Mouse (Mus musculus): Measurements from ENCODE around the gene Scrn1.

Scrn1 gene

DNA sequence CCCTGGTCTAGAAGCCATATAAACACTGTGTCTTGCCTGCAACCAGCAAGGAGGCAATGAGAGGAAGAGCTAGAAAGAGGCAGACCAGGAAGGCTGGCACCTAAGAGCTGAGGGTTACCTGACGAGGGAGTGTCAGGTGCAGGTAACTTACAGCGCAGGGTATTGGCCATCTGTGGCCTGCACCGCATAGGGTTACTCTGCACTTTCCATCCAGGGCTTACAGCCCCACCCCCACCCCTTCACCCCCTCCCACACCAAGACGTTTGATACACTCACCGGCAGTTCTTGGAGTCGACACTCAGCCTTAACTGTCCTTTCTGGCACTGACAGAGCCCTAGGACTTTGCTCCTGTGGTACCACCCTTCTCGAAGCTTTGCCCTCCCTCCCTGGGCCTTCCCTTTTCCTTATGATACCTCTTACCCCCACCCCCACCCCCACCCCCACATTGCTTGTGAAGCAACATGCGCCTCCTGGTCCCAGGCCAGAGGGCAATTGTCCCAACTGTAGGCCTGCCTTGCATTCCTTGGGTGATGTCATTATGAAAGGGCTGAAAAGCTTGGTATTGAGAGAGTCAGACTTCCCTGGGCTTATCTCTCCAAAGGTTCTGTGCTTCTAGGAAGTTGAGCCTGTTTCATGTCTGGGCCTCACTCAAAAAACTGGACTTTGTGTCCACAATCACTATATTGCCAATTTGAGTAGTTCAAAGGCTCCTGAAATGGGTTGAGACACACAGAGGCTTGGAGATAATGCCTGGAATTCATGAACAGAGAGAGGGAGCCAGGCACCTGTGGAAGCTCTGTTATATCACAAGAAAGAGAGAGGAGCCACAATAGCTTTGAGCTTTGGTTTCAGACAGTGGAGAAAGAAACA is 93.2 kb downstream of the Scrn1 start:
- no peak for DNase-seq (ENCODE audit: low spot score)

DNA sequence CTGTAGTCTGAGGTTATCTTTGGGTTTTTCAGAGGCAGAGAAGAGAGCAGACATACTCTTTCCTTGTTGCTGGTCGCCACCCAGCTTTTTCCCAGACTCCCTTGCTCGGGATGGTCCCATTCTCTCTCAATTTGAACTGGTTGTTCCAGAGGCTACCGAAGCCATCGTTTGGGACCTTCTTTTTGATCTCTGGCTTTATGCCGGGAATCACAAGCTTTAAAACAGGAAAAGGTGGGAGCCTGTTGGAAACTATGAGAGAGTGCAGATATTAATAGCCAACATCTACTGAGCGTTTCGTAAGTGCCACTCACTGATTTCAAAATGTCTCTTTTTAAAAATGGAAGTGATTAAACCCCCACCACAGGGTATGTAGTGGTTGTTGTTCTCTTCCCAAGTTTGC is 94.4 kb downstream of the Scrn1 start:
- no peak for DNase-seq (ENCODE audit: low spot score)

DNA sequence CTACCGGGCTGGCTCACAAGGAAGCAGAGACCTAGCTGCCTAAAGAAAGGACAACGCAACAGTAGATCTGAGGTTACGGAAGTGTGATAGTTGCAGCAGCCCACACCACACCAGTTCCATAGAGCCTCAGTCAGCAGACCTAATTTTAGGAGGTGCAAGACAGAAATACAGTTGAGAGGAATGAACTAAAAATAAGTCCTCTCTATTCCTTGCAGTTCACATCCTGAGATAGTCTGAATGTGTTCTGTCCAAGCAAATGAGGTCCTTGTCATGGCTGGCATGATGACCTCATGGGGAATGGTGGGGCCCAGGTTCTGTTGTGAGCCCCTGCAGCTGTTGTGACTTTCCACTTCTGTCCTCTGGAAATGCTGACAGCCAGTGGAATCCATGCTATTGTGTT is 98.9 kb downstream of the Scrn1 start:
- DNase-seq (ENCODE audit: low spot score), result no peak

DNA sequence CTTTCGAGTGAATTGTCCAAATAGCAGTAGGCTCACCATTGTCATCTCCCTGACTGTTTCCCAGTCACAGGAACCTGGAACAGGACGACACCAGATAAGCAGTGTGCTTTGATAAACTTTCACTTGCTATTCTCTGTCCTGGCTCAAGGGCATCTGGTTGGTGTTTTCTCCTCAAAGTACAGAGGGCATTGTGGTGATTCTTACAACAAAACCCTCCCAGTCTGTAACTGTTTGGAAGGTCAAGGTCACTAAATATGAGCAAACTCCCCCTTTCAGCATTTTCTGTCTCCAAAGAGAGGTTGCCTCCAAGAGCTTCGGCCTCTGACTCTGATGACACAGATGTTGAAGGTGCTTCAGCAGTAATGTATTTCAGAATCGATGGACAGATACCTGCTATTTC is 101.4 kb downstream of the Scrn1 start:
- DNase-seq (ENCODE audit: low spot score), result no peak

DNA sequence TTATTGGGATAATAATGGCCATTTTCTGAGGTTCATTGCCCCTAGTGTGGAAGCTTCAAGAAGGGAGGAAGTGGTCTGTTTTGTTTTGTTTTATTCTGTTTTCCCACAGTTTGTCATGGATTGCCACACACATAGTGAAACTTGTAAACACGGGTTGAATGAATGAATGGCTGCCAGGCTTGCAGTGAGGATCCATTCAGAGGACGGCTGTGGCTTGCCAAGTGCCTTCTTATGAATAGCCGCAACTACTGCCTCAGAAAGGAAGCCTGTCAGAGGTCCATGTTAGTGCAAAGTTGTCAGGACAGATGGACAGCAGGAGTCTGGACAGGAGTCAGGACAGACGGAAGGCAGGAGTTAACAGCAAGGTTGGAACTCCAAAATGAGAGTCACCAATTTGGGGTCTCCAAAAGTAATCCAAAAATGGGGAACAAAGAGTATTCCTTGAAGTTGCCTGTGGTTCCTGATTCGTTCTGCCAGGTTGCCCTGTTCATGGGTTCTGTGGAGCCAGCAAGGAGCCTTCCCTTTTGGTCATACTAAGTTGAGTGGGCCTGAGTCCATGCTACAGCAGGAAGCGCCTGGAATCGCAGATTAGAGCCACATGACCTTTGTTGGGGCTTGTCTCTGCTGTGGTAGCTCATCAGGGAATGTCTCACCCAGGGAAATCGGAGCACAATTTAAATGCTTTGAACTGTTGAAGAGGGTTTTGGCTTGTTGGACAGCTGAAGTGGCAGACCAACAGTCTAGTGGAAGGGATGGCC is 102.4 kb downstream of the Scrn1 start:
- DNase-seq (ENCODE audit: low spot score), result no peak

DNA sequence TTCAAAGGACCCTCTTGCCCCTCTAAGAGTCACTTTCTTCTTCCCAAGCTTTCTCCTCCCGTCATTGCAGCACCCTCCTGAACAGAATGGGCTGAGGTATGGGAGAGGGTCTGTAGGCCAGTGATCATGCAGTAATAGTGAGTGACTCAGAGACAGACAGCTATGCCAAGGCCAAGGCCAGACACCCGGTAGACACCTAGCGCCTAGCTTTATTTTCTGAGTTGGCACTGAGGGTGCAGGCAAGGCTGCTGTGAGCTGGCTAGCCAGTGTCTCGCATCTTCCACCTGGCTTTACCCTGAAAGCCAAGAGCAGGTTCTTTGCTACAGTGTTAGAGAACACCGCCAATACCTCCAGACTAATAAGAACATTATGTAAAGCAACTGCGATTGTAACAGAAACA is 103.5 kb downstream of the Scrn1 start:
- no peak for DNase-seq (ENCODE audit: low spot score)

DNA sequence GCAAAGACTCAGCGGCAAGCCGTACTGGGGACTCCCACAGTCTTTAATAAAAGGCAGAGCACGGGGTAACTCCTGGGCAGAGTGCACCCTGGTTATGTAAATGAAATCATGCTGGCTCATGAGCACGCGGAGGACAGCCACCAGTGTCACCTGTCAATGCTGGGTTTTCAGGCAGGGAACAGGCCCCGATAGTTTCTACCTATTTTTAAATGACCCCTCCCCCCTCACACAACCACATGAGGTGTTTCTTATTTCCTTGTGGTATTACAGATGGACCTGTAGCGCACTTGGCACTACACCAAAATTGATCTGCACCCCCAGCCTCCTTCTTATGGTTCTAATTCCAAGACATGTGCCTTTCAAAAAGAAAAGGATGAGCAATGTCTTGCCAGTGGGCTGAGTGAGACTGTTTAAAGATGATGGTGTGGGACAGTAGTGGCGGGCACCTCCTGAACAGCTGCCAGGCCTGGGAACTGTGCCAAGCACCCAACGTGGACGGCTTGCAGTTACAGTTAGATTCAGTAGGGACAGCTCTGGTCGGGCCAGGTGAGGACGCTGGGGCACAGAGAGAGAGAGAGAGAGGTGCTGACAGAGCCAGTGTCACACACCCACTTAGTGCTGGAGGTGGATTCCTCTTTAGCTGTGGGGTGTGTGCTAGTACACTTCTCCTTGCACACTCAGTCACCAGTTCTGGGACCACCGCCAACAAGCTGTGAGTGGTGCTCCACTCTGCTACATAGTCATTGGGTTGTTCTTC is 105.2 kb downstream of the Scrn1 start:
- no peak for DNase-seq (ENCODE audit: low spot score)

DNA sequence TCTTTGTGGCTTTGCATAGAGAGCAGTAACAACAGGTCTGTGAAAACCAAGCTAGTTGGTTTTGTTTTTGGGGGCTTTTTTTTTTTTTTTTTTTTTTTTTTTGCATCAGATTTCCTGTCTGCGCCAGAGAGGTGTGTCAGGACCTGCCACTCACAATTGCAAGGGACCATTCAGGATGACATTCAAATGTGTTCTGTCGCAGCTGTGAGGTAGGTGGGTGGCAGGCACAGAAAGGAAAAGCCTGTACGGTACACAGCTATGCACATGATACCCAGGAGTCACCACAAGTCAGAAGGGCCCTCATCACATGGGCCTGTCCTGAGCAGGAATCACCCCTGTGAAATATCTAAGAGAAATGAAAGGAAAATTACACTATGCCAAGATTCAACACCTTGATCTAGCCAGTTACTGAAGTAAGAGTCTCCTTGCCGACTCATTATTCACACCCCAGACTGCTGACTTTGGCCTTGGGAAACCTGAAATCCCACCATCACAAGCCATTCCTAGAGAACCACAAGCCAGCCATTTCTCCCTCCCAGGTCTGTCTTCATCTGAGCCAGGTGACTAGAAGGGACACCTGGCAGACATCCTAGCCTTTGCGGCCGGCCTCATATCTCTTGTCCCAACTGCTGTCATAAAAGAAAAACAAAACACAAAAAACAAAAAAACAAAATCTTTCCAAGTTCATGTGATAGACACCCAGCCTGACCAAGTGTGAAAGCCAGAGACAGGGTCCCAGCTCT is 105.9 kb downstream of the Scrn1 start:
- DNase-seq (ENCODE audit: low spot score), result no peak

DNA sequence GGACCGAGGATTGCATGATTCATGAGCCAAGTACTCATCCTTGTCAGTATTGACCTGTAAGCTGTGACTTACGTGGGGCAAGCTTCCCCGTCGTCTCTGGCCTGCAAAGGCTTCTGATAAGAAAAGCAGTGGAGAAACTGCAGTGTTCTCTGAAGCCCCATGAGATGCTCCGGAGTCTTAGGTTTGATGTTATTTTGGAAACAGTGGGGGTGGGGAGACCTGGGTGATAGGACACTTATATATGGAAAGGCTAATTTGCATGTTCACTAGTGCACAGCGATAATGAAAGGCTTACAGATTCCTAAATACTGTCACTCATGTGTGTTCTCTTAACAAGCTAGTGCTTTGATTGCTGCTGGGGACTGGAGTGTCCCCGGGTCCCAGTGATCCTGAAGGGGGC is 106.6 kb downstream of the Scrn1 start:
- no peak for DNase-seq (ENCODE audit: low spot score)
